Mouse (Mus musculus): ENCODE results near the gene Hmgb1.

The Hmgb1 gene

DNA sequence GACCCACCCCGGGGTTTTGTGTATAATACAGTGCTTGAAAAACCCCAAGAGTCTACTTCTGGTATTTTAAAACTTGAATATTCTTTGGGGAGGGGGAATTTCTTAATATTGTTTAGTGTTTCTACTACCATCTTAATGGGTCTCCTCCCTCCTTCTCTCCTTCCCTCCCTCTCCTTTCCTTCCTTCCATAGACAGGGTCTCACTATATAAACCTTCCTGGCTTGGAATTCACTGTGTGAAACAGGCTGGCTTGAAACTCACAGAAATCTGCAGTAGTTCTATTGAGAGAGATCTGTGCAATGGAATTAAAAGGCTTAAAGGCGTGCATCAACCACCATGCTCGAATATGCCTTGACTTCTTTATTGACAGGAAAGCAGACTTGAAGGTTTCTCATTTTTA, 1.5 kb upstream of the Hmgb1 start:
- DNase-seq (ENCODE audit: inconsistent ontology term): no peak

DNA sequence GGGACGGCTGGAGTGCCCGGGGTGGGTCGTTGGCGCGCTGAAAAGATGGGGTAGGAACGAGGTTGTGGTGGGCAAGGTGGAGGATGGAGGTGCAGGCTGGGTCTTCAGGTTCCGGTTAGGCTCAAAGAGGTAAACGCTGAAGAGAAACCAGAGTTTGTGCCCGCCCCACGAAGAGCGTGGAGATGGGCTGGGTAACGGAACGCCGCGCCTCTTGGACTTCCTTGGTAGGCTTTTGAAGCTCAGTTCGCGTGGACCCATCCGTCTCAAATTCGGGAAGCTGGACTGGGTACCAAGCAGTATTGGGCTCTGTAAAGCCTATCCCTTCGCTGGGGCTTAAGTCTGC, 526 bp upstream of the Hmgb1 start:
- DNase-seq (ENCODE audit: inconsistent ontology term): no peak

DNA sequence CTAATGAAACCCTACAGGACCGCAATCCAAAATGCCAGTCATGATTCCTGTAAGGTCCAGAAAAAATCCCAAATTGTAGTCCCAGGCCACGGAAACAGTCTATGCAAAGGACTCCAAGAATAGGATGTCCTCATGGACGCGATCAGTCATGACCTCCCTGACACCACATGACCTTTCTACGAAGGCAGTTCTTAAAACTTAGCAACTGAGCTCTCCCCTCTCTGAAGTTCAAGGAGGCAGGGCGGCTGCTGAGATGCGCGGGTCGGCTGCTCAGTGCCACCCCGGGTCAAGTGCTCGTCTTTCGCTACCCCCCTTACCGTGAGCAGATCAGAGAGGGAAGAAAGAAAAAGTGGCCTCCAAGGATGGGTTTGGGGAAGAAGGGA, 577 bp downstream of the Hmgb1 start:
- no peak for DNase-seq (ENCODE audit: inconsistent ontology term)

DNA sequence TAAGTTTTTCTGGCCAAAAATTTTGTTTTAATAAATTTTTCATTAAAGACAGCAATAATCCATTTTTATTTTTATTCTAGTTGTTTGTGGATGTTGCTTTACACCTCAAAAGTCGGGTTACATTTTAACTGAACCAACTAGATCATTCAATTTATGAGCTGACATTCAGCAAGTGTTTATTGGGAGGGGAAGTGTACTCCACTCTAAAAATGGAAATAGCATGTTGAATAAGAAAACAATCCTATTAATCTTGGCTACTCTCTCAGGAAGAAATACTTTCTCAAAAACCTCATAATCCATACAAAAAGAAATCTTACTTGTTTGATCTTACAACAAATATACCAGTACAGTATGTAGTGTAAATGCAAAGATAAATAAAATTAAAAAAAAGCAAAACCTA, 1.2 kb downstream of the Hmgb1 start:
- no peak for DNase-seq (ENCODE audit: inconsistent ontology term)

DNA sequence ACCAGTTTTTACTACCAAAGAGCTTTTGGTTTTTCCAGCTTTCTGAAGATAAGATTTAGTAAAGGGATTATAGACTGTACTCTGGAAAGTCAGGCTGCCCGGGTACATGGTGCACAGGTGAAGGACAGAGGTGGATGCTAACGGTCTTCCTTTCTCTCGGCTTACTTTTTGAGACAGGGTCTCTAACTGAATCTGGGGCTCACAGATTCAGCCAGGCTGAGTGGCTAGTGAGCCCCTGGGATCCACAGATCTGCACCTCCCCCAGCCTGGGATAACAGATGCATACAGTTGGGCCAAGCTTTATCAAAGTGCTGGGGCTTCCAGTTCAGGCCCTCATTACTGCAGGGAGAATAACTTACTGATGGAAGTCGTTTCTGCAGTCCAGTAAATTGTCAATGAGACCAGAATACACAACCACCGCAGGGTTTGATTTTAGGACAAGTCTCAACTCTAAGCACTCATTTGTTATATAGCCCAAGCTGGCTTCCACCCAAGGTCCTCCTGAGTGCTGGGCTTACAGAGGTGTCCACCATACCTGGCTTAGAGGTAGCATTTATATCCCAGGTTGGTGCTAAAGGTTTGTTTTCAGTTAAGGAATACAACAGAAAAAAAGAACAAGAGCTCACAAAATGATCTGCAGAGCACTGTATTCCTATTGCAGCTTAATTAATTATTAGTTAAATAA, 2.0 kb downstream of the Hmgb1 start:
- DNase-seq (ENCODE audit: inconsistent ontology term): no peak

DNA sequence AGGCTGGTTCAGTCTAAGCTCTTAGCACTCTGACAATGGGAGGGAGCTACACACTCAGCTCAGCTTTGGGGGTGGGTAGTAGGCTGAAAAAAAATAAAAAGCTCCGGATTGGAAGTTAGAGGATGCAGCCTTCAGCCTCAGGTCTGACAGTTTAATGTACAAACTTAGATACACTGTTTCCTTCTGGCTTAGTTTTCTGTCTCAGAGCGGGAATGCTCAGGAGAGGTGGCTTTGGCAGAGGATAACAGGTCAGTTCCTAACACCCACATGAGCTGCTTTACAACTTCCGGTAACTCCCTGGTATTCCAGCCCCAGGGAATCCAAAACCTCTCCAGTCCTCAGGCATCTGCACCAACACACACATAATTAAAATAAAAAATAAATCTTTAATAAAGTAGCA, 4.5 kb downstream of the Hmgb1 start:
- no peak for DNase-seq (ENCODE audit: inconsistent ontology term)

DNA sequence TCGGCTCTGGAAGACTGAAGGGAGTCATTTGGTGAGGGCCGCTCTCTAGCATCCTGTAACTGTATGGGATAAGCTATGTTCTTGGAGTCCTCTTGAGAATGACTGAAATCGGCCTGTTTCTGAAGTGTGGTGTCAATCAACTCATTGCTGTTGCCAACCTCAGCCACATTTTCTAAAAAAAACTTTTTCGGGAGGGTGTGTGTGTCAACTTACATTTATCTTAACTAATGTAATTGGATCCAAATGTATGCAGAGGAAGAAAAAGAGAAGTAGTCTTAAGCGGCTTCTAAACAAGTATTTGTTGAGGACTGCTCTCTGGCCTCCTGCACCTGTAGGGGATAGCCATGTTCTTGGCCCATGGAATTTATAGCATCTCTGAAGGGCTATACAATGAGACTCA, 6.2 kb downstream of the Hmgb1 start:
- no peak for DNase-seq (ENCODE audit: inconsistent ontology term)

DNA sequence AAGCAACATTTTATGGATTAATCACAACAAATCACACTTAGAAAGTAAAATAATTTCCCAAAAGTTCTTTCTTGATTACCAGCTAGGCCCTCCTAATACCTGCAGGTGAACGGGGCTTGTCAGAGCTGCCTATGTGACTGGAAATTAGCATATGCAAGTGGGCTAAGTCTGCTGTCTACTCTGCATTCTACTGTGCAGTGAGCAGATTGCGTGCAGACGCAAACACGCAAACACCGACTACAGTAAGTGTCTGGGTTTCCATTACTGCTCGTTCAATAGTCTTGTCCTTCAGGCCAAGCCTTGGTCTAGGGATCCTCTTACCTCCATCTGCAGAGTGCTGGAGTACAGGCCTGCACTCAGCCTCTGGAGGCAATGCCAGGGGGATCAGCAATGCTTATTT, 8.6 kb downstream of the Hmgb1 start:
- DNase-seq (ENCODE audit: inconsistent ontology term): no peak

DNA sequence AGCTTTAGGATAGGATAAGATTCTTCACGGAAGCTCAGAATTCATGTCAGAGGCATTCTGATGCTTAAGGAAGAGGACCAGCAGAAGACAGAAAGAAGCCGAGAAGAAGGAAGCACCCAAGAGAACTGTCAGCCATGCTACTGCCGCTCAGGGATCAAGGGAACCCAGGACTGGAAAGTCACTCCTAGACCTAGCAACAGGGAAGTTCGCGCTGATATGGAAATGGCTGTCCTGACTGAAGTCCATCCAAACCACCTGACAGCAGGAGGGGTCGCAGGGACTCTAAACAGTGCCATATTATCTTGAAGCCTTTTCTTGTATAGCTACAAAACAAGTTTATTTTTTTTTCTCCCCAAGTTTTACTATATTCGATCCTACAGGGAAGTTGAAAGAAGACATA, 9.8 kb downstream of the Hmgb1 start:
- no peak for DNase-seq (ENCODE audit: inconsistent ontology term)

DNA sequence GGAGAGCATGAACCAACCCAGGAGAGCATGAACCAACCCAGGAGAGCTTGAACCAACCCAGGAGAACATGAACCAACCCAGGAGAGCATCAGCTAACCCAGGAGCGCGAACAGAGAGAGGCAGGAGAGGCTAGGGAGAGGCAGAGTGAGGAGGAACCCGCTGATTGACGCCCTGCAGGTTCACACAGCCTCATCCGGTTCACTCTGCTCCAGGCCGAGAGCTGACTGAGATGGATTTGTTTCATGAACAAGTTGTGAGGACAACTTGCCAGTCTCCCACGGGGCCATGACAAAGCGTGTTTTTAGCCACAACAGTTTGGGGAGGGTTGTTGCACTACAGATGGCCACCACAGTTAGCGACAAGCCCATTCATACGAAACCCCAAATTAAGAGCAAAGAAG, 12.0 kb downstream of the Hmgb1 start:
- no peak for DNase-seq (ENCODE audit: inconsistent ontology term)

DNA sequence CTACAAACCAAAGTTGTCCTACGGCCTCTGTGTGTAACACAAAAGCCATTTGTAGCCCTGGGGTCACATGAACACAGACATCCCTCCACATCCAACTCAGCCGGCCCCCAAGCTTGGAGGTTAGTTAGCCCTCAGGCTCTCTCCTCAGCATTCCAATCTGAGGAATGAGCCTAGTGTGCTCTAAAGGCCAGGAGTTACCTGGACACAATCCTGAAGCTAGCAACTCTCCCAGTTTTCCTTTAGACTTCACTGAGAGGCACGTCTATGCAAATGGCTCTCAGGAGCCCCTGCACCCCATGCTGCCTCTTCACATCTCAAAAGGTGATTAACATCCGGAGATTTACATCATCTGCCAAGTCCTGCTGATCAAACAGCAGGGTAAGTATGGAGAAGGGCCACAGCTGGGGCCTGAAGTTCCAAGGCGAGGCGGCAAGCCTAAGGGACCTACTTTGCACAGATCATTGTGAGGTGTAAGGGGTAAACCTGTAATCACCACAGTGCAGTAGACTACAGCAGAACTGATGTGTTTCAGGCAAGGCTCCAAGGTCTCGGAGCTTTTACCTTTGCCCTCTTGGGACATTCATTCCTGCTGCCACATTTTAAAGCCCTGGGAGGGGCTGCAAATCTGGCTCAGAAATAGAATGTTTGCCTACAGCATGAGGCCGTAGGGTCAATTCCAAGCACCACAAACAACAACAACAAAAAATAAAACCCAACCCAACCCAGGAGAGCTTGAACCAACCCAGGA, 13.3 kb downstream of the Hmgb1 start:
- no peak for DNase-seq (ENCODE audit: inconsistent ontology term)

DNA sequence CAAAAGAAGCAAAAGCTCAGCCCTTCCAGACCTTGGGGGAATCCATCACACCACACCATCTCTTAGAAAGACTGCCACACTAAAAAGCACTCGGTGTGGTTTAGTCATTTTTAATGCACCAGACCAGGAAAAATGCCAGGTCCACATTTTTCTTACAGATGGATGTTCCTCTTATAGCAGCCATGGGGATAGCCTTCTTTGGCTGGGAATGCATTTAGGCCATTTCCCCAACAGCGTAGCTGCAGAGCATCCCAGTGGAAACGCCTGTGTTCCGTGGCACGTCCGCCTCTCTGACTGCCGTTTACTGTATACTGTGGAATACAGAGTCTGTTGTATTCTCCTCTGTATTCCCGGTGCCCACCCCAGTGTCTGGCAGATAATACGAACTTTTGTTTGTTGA, 15.5 kb downstream of the Hmgb1 start:
- DNase-seq (ENCODE audit: inconsistent ontology term): no peak

DNA sequence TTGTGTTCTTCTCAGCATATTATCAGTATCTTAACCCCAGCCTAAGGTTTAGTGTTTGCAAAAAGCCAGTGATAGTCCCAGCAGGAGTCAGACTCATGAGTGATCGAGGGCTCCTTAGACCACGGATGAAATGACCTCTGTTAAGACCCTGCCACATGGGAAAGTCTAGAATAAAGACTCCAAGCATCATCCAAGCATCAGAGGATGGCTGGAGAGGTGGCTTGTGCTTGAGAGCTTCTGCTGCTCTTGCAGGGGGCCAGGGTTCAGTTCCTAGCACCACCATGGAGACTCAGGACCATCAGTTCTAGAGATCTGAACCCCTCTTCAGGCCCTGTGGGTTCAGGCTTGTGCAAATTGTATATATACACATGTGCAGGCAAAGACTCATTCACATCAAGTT, 16.2 kb downstream of the Hmgb1 start:
- DNase-seq (ENCODE audit: inconsistent ontology term): no peak

DNA sequence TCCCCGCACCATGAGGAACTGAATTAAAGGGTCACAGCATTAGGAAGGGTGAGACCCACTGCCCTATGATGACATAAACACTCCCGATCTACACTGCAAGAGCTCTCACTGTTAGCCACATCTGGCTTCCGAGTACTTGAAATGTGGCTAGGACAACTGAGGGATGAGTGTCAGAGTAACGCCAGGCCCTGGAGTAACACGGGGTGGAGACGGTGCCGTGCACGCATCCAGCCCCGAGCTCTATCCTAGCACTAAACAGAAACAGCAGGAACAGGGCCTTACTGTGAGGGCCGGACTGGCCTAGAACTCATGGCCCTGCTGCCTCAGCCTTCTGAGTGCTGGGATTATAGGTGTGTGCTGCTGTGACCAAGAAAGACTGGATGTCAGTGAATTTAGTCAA, 18.3 kb downstream of the Hmgb1 start:
- no peak for DNase-seq (ENCODE audit: inconsistent ontology term)

DNA sequence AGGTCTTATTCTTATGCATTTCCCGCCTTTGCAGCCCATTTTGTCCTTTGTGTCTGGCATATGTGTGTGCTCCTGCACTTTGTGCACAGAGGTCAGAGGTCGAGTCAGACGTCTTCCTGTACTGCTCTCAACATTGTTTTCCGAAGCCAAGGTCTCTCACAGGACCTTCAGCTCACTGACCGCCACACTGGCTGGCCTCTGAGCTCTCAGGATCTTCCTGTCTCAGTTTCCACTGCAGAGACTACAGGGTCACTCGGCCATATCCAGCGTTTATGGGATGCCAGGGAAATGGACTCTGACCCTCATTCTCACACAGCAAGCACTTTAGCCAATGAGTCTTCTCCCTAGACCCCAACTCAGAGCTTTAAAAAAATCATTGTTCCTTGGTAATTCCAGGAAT, 19.4 kb downstream of the Hmgb1 start:
- no peak for DNase-seq (ENCODE audit: inconsistent ontology term)

DNA sequence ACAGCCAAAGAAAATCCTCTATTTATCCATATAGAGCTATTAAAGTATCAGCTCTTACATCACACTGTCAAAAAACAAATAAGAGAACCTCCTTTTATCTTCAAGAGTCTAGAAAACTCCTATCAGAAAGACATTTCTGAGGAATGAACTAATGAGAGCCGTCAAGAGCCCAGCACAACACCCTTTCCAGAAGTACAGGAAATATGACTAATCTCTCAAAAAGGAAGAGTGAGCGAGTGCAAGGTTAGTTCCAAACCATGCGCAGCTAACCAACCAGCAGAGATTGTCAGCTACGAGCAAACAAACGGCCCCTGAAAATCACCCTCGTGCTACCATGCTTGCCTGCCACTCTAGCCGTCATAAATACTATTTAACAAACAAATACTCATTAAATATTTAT, 21.4 kb downstream of the Hmgb1 start:
- no peak for DNase-seq (ENCODE audit: inconsistent ontology term)

DNA sequence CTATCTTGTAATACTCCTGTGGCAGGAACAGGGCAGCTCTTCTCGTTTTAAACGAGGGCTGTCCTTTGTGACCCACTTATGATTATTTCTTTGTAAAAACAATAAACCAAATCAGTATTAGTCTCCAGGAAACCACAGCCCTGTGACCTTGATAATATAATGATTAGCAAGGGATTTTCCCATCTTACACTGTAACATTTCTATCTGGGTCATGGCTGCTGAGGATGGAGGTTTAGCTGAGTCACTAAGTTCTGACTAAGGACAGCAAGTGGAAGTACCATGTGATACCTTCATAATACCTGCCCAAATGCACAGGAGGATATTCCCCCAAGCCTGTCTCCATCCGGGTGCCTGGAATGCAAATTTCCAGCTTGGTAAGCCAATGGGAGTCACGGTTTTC, 23.8 kb downstream of the Hmgb1 start:
- peak; percentile 13 for DNase-seq (ENCODE audit: inconsistent ontology term)

DNA sequence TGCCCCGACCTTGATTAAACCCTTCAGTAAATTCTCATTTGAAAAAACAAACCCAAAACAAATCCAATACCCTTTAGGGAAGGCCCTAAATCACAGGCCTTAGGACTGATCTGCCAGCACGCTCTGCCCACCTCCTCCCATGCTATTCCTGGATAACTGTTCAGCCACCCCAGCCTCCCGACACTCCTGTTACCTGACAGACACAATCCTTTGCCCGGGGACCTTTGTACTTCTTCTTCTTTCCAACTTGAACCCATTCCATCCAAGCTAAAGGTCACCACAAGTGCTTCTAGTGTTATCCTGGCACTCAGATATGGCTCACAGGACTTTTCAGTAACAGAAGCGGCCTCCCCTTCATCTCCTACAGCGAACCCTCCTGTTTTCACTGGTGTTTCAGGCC, 25.3 kb downstream of the Hmgb1 start:
- no peak for DNase-seq (ENCODE audit: inconsistent ontology term)

DNA sequence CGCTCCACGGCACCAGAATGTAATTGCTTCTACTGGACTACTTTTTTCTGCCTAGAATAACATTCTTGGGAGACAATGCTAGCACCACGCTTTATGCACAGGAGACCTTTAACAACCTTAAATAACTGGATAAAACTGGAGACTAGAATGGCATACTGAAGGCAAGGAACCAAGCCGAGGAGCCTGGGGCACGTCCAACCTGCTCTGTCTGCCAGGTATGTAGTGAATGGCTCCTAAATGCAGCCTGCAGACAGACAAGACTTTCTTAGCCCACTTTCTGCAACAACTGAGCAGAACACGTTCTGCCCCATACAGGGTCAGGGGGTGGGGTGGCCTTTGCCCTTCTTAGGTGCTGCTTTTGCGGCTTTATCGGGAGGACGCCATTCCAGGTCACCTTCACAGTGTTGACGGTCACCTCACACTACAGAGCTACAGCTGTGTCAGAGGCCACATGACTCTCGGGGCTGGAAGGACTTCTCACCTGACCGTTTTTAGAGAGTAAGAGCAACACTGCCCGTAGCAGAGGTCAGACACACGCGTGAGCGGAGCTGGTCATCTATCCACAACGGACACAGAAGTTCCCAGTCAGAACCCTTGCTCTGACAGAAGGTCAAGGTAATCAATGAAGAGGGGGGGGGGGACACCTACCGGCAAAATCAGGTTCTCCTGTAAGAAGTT, 27.3 kb downstream of the Hmgb1 start:
- no peak for DNase-seq (ENCODE audit: inconsistent ontology term)

DNA sequence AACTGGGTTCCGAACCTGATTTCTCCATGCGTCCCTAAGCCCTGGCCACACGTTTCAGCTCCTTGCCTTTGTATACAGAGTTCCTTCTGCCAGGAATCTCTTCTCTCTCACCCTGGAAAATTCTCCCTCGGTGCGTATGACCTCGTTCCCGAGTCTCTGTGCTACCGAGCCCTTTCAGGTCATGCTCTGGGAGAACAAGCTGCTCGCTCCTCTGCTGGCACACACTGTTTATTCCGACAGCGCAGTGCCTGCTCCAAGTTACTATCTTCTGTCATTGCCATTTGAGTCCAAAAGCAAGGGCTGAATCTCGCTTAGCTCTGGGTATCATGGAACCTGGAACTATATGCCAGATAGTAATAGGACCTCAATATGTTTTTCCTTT, 31.5 kb downstream of the Hmgb1 start:
- DNase-seq (ENCODE audit: inconsistent ontology term): no peak

DNA sequence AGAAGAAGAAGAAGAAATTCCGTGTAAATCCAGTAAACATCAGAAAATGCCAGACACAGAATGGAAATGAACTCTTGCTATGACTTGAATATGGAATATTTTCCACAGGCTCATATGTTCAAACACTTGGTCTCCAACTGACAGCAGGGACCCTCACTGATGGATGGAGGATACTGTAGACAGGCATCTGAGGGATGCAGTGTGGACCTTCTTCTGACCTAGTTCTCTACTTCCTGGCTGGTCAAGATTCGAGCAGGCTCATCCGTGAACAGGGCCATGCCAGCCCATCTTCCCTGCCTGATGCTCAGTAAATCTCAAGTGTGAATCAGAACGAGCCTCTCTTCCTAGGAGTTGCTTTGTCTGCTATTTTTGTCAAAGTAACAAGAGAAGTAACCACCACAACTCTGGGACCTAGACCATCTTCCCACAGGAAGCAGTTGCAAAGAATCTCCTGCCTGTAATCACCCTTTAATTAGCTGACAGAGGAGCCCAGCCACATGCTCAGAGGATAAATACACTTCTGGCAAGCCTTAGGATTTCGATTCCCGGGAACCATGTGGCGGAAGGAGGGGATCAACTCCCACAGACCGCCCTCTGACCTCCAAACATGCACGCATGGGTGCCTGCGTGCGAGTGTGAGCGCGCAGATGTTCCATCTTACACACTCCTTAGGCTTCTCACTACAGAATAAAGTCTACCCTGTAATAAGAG, 32.1 kb downstream of the Hmgb1 start:
- DNase-seq (ENCODE audit: inconsistent ontology term): peak; percentile 75

DNA sequence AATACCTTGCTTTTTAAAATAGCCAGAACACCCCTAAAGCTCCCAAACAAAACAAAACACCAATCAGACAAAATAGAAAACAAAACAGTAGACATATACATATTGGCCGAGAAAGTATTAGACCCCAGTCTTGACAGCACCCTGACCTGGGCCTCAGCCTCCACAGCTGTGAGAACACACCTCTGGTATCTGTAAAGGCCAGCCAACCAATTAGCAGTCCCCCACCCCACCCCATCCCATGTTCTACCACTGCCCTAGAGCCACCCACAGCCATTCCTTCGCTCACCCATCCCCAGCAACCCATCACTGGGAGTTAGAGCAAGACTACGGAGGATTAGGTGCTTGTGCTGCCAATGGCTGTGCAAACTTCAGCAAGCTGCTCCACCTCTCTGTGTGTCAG, 33.4 kb downstream of the Hmgb1 start:
- no peak for DNase-seq (ENCODE audit: inconsistent ontology term)
